Mouse (Mus musculus) lung, postnatal 0 days (tissue): ENCODE measurements around the gene Map2.

Experiments used
- CTCF ChIP-seq: IDR thresholded peaks from 2 replicates; pipeline ENCODE4 v1.5.1; 2016; ENCODE audit warnings: antibody characterized with exemption, mild to moderate bottlenecking
- EP300 ChIP-seq: IDR thresholded peaks from 2 replicates; pipeline ENCODE4 v1.6.1; 2016; ENCODE audit warnings: antibody characterized with exemption, mild to moderate bottlenecking, control low read depth

- TF ChIP-seq CTCF (no peak), EP300 (no peak)
Measured at GRCm38 (mm10) chr1:66176838-66177105, 1.7 kb downstream of the Map2 start.
